Mouse (Mus musculus): Measurements from ENCODE around the gene Flad1.
"Not testable (repeated sequence)": the region's sequence is repeated elsewhere in the genome, so short reads cannot be mapped to it uniquely, and the experiment has no call there.

Gene Flad1

DNA sequence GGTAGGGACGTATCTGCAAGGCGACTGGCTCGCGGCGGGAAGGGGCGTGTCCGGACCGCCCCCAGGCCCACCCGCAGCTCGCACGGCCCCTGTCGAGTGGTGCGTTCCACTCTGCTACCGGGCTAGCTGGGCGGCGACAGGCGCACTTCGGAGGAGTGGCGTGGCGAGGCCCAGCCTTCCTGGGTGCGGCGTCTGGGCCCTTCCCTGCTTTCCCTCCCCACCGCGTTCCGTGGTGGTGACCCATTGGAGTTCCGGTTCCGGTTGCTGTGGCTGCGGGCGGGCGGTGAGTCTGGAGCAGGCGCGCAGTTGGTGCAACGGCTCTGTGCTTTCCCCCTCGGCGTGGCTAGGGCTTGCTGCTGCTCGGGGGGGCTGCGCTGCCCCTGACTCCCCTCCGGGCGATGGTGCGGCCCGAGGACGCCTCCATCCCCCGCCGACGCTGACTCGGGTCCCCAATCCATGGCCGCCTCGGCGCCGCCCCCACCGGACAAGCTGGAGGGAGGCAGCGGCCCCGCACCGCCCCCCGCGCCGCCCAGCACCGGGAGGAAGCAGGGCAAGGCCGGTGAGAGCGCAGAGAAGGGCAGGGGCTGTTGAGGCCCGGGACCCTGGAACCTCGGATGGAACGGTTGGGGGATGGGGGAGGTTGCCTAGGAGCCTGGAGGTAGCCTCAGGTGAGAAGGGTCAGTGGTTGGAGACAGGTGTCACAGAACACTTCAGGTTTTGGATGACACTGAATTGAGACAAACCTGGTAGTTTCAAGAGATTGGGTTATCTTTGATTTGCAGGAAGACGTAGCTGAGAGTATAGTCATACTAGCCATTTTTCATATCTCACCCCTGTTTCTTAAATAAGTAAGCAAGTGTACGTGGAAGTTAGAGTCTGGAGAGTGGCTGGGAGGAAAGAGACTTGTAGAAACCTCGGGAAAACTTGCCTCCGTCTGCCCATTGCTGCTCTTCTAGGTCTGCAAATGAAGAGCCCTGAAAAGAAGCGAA is 18.8 kb upstream of the Flad1 start, which contains the start of gene Pygo2:
Gene Pygo2, plus strand, starts transcription at position 44 of the 989 bp plus-strand sequence.
- CTCF ChIA-PET, result no interaction called here

GRCm38 (mm10) chr3:89429021-89429420 is 17.4 kb upstream of the Flad1 start:
- CTCF ChIA-PET, result not testable (repeated sequence)

- CTCF ChIA-PET, result interaction anchor here (0.6 kb wide), 2 partner anchors 13 to 41 kb away, joined by 3 to 4 read pairs; no protein-coding TSS in a partner anchor
Measured at GRCm38 (mm10) chr3:89425876-89426275, 14.2 kb upstream of the Flad1 start.

DNA sequence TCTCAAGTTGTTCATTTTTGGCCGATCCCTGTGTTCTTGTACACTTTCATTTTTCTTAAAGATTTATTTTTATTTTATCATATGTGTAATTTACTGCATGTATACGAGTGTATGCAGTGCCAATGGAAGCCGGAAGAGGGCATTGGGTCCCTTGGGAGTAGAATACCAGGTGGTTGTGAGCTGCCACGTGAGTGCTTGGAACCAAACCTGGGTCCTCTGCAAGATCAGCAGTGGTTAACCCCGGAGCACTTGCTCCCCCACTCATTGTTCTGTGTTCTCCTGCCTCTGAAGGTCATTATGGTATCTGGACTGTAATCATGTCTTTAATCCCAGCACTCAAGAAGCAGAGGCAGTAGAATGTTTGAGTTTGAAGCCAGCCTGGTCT is 13.5 kb upstream of the Flad1 start:
- CTCF ChIA-PET, result interaction anchor here (0.6 kb wide), 1 partner anchor 41 kb away, joined by 3 read pairs; no protein-coding TSS in a partner anchor

DNA sequence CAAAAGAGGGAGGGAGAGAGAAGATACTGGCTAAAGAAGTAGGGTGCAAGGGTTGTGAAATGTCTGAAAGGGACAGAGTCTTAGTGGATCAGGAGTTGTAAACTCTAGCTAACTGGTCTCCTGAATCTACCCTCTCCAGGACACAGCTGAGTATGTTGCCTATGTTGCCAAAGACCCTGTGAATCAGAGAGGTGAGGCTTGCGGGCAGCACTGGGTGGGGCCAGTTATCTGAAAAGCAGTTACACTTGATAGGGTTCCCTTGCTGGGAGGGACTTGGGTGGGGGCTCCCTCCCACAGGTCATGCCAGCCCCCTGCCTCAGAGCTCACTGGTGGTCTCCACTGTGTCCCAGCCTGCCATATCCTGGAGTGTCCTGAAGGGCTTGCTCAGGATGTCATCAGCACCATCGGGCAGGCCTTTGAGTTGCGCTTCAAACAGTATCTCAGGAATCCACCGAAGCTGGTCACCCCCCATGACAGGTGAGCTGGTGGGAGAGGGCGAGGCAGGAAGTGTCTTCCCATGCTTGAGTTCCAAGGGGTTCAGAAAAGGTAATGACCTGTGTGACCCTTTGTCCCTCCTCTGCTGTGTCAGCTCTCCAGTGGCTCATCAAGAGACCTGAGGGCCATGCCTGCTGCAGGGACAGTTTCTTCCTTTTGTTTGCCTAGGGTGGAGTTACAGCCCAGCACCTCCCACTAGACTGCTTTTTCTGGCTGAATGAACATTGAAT is 12.9 kb upstream of the Flad1 start:
- CTCF ChIA-PET, result no interaction called here

- CTCF ChIA-PET, result no interaction called here
Measured at GRCm38 (mm10) chr3:89422556-89423205, 11.0 kb upstream of the Flad1 start.

GRCm38 (mm10) chr3:89421810-89422473 is 10.3 kb upstream of the Flad1 start:
- CTCF ChIA-PET, result no interaction called here

- CTCF ChIA-PET, result no interaction called here
Measured at GRCm38 (mm10) chr3:89421002-89421774, 9.5 kb upstream of the Flad1 start.

DNA sequence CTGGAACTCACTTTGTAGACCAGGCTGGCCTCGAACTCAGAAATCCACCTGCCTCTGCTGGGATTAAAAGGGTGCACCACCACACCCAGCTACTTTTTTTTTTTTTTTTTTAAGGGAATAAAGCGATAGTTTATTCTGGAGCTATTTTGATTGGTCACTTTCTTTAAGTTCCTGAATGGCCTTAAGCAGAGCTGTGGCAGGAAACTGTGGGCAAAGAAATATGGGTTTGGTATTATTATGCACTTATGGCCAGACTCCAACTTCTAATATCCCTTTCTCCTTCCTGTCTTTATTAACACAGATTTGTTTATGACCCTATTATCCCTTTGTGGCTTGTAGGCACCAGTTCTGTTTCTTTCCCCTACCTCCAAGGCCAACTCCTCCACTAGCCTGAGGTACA is 8.8 kb upstream of the Flad1 start:
- CTCF ChIA-PET, result no interaction called here

- CTCF ChIA-PET, result no interaction called here
Measured at GRCm38 (mm10) chr3:89419981-89420380, 8.3 kb upstream of the Flad1 start.

DNA sequence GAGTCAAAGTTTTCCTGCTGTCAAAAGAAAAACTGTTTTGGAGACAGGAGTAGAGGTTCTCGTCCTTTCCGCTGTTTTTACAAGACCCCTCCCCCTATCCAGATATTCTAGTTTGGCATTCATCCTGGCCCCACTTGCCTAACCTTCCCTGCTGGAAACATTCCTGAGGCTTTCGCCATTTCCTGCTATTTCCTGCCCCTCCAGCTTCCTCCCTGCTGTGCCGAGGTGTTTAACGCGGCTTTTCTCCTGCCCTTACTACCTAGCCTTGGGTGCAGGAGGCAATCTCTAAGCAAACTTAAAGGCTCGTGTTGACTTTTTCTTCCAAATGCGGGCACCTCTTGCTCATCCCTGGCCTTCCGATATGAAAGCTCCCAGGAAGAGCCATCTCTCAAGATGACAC is 7.9 kb upstream of the Flad1 start:
- CTCF ChIA-PET, result no interaction called here

GRCm38 (mm10) chr3:89418861-89419250 is 7.2 kb upstream of the Flad1 start:
- CTCF ChIA-PET, result no interaction called here

DNA sequence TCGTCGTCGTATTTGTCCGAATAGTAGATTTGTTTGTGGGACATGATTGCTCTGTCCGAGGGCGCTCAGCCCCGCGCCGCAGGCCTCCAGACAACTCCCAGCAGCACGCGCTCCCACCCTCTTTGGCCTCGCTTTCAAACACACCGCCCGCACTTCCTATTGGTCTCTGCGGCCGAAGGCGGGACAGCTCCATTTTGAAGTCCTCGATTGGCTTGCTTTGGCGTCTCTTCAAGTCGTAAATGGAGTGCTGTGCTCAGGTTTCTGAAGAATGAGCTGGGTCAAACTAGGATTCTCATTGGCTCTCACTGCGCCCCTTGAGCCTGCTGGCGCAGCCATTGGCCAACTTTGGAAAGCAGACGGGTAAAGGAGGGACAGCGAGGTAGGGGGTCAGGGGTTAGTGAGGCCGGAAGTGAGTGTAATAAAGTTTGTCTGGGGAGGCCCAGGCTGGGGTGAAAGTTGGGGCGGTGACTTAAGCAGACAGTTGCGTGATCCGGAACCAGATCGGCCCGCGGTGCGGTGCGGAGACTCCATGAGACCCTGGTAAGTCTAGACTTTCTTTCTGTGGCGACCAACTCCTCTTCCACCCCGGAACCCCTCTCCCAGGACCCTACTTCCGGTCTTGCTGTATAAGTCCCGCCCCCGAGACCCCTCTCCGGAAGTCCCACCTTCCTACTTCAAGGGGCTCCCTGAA is 6.6 kb upstream of the Flad1 start, which contains the start of the genes Cks1b and Shc1:
Gene Cks1b, minus strand, starts transcription at position 214 of the 691 bp plus-strand sequence.
Gene Shc1, plus strand, starts transcription at position 274 of the 691 bp plus-strand sequence.
- CTCF ChIA-PET, result no interaction called here

DNA sequence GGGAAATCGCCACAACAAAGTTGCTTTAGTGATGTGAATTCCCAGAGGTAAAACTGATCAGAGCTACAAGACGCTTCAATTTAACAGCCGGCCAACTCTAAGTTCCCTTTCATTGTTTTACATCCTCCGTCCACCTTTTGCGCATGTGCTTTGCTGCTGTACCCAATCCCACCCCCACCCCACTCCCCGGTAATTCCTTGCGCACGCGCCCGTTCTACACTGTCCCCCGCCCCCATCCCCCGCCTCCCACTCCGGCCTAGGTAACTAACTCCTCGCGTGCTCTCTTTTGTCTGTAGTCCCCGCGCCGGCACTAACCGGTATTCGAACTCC is 6.1 kb upstream of the Flad1 start:
- CTCF ChIA-PET, result no interaction called here

- CTCF ChIA-PET, result interaction anchor here (0.6 to 0.7 kb wide), 4 partner anchors 27 to 79 kb away, joined by 4 to 9 read pairs (median 4); no protein-coding TSS in a partner anchor
Measured at GRCm38 (mm10) chr3:89417131-89417530, 5.5 kb upstream of the Flad1 start.

DNA sequence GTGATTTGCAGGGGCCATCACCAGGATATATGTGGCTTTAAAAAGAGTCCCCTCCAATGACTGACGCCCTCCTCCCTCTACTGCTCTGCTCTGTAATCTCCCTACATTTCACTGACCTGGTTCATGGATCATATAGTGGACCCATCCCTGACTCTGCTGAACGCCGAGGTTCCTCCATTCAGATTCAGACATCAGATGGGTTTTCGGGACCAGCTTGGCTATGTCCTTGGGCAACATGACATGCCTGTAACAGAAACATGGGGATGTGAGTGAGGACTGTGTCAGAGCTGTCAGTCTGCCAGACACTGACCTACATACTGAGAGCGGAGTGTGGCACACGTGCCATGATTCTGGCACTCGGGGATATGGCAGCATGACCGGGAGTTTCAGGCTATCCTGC is 4.5 kb upstream of the Flad1 start:
- CTCF ChIA-PET, result interaction anchor here (0.5 kb wide), 1 partner anchor 558 kb away, joined by 8 read pairs; no protein-coding TSS in a partner anchor

GRCm38 (mm10) chr3:89410864-89411263 is 806 bp downstream of the Flad1 start:
- CTCF ChIA-PET, result no interaction called here

DNA sequence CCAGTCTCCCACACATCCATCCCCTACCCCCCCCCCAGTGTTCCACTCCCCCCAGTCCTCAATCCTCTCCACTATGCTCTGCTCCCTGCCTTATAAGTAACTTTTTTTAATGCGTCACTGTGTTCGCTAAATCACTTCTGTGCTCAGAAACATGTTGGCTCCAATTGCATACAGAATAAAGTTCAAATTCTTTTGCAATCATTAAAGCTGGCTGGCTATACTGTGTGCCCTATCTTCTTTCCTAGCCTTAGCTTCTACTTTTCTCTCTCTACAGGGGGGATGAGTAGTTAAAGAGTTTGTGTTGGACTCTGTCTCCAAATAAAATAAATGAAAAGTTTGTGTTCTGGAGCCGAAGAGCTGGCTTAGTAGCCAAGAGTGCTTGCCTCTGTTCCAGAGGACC is 2.0 kb downstream of the Flad1 start:
- CTCF ChIA-PET, result interaction anchor here (0.6 kb wide), 1 partner anchor 49 kb away, joined by 4 read pairs; no protein-coding TSS in a partner anchor

DNA sequence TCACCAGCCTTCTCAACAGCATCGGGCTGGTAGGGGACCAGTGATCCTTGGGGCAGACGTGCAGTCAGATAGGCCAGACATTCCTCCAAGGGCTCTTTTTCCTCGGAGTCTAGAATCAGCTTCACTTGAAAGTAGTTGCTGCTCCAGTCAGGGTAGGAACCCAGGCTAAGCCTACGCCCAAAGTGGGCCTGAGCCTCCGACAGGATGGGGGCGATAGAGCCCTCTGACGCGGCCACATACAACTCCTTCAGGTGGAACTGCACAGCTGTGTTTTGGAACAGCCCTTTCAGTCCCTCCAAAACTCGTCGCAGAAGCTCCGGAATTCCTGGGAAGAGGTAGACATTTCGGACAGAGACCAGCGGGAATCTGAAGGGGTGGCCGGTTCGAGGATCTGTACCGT is 3.2 kb downstream of the Flad1 start:
- CTCF ChIA-PET, result interaction anchor here (1.2 kb wide), 1 partner anchor 59 kb away, joined by 3 read pairs; no protein-coding TSS in a partner anchor

DNA sequence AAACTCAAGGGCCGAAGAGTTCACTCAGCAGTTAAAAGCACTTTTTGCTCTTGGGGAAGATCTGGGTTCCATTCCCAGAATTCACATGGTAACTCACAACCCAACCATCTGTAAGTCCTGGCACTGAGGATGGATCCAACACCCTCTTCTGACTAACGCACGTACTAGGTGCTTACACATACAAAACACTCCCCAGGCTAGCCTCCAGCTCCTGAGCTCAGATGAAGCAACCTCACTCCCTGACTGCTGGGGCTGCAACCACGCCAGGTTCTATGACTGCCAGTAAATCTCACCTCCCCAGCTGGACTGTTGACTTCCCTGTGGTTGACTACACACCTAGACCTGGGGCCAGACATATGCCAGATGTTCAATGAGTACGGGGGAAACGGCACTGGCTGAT is 4.8 kb downstream of the Flad1 start:
- CTCF ChIA-PET, result no interaction called here

All from spleen, embryonic (tissue).